Mouse (Mus musculus) CD8-positive naive resting alpha-beta T cell, adult 2 months (primary cell): ENCODE data around the gene Mrpl53.

Experiments
- DNase-seq, 2 experiments: peaks; one replicate each; pipeline ENCODE4 v3.0.0; 2022; ENCODE audit warnings: low read depth in 2 of 2, low spot score in 2 of 2

The Mrpl53 gene

DNA sequence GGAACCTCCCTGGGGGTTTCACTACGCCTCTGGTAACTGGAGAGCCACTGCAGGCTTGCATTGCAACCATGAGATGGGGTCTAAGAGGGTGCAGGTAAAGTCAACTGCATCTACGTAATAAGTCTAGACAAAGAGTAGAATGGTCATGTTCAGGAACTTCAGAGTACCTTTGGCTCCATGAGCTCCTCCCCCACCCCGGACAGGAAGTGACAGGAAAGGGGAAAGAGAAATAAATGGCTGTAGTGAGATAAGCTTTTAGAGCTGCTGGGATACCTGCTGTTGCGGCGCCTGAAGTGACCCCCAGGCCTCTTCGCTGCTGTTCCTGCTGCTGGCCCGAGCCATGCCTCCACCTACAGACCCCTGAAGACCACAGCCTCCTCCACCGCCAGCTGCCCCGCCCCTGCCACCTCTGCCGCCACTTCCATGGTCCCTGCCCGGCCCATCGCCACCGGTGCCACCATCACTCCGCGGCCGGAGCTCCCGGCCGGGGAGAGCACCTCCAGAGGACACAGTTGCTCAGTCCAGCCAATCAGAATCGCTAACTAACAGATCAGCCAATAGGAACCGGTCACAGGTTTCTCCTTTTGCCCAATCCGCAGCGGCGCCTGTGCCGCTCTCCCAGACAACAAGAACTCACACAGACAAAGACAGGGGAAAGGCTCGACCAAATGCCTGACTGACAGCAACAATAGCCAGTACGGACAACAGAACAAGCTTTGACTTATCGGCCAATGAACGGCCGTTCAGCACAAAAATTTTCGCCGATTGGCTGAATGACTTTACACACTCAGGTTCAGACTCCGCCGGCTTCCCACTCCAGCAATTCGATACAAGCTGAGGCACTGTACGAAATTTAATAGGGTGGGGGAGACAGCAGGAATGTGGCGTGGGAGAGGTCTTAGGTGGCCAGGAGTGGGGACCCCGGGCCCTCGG lies 12.4 kb downstream of the Mrpl53 start, which contains the start of gene Wbp1:
TSS of gene Wbp1 (minus strand) at position 630 of the 933 bp plus-strand sequence.
- DNase-seq: peak; percentile 87 to 89

DNA sequence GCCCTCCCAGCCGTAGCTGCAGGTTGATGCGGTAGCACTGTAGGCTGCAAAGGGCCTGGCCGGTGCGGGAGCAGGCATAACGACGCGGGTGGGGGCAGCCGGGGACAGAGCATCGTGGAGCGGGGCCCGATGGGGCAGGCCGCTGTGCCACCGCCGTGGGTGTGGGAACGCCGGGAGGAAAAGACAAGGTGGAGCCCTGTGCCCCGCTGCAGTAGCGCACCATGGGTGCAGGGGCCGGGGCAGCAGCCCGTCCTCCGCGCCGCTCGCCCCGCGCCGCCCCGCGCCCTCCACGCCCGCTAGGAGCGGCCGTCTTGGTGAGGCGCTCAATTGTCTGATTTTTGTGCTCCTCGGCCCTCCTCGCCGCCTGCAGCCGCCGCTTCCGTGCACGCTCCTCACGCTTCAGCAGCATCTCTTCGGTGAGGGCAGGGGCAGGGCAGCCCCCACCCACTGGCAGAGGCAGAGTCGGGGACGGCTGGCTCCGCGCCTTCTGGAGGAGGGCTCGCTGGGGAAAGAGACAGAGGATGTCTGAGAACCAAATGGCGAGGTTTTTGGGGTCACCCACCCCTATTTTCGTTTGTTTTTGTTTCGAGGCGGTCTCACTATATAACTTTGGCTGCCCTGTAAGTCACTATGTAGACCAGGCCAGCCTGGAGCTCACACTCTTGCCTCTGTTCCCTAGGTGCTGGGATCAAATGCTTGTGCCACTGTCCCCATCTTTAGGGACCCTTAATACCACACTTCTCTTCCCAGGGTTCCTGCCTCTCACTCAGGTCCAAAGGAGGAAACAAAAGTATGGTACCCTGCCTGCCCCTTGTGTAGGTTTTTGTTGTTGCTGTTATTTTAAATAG lies 13.2 kb downstream of the Mrpl53 start:
- DNase-seq: no peak

DNA sequence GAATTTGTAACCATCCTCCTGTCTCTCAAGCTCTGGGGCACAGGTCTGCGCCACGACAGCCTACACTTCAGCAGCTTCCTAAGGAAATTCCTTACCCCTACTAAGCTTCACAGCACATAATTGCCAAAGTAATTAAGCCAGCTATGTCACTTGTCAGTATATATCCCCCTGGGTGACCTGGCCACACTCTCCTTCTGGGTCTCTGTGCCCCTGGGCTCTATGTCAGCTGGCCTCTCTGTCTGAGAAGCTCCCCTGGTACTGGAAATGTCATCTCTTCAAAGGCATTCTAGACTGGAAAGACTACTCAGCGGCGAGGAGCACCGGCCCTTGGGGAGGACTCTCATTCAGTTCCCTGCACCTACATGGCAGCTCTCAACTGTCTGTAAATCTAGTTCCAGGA lies 14.1 kb downstream of the Mrpl53 start:
- no peak for DNase-seq

GRCm38 (mm10) chr6:83124851-83125312 lies 16.0 kb downstream of the Mrpl53 start:
- DNase-seq: peak; percentile 90 to 92

DNA sequence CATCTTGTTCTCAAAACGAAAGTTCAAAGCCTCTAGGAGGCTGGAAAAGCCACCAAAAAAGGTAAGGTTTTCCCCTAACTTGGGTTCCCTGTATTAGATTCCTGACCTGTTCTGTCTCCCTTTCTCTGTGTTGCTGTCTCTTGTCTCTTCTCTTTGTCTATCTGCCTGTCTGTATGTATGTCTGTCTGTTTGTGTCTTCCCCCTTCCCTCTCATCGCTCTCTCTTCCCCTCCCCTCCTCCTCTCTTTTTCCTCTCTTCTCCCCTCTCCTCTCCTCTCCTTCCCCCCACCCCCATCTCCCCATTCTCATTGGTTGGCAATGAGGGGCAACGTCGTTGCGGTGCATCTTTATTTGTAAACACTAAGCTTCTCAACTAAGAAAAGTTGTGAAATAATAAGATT lies 16.5 kb downstream of the Mrpl53 start, which contains the start of gene Ino80b:
TSS of gene Ino80b (minus strand) at position 101 of the 400 bp plus-strand sequence.
- DNase-seq: no peak

DNA sequence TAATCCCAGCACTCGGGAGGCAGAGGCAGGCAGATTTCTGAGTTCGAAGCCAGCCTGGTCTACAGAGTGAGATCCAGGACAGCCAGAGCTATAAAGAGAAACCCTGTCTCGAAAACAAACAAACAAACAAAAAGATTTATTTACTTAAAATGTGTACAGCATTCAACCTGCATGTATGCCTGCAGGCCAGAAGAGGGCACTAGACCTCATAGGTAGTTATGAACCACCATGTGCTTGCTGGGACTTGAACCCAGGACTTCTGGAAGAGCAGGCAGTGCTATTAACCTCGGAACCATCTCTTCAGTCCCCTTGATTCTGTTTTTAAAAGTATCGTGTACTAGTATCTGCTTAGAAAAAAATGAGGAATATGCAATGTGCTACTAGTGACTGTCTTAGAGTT lies 18.6 kb downstream of the Mrpl53 start:
- DNase-seq: no peak

DNA sequence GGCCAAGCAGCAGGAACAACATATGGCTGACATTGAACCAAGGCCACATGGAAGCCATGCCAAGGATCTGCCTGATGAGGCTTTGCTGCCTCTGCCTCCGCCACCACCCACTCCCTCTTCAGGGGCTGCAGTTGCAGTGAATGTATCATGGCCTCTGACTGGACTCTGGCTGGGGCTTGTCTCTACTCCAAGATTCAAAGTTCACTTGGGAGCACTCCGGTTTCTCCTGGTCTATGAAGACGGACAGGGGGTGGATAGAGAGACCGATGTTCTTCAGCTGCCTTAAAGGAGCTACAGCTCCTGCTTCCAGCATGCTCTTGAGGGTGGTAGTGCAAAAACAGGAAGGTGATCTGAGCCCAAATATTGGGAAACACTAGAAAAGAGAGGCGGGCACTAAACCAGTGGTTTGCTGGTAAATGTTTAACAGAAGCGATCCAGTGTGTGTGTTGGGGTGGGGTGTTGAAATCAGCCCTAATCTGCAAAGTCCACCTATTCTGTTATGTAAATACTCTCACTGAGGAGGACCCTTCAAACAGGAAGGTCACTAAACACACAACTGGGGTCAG lies 22.7 kb downstream of the Mrpl53 start:
- no peak for DNase-seq

GRCm38 (mm10) chr6:83132176-83132919 lies 23.5 kb downstream of the Mrpl53 start:
- DNase-seq: no peak

- no peak for DNase-seq
Observed at GRCm38 (mm10) chr6:83134226-83134625, 25.4 kb downstream of the Mrpl53 start.

DNA sequence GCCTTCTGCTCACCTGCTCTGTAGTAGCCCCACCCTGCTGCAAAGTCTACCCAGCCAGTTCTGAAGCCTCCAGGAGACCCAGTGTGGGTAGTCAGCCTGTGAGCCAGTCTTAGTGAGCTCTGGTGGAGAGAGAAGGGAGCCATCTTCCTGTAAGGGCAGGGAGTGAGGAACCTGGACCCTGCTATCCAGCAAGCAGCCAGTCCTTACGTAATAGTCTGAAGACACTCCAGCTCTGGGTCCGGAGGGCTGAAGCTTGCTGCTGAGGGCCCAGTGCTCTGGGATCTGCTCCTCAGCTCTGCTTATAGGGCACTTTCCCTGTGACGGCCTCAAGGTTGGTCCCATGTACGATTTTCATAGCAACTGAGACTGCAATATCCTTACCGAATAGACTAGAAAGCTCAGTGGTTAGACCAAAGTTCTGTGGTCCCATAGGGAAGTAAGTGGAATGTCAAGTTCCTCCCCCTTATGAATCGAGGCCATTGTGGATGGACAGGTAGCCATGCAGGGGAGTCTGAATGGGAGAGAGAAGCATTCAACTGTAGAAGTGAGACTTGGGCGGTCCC lies 26.2 kb downstream of the Mrpl53 start, which contains the start of gene Rtkn:
TSS of gene Rtkn (plus strand) at position 513 of the 563 bp plus-strand sequence.
- no peak for DNase-seq

DNA sequence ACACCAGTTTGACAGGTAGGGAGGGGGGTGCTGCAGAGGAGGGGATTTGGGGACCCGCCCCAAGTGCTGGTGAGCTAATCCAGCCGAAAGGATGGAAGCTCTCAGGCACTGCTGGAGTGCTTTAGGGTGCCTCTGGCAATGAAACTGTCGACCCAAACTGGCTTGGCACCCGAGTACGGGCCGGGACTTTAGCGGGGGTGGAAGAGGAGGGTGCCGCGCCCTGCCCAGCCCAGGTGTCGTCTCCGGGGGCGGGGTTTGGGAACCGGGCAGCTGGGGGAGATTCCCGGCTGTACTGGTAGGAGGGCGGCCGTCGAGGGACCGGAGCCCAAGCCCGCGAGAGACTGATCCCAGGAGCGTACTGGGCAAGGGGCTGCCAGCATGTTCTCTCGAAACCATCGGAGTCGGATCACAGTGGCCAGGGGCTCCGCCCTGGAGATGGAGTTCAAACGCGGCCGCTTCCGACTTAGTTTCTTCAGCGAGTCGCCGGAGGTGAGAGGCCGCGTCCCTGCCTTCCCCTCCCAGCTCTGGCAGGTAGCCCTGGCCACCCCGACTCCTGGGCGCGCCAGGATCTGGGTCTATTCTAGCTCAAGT lies 26.8 kb downstream of the Mrpl53 start:
- no peak for DNase-seq

GRCm38 (mm10) chr6:83136291-83136880 lies 27.5 kb downstream of the Mrpl53 start:
- DNase-seq: no peak

DNA sequence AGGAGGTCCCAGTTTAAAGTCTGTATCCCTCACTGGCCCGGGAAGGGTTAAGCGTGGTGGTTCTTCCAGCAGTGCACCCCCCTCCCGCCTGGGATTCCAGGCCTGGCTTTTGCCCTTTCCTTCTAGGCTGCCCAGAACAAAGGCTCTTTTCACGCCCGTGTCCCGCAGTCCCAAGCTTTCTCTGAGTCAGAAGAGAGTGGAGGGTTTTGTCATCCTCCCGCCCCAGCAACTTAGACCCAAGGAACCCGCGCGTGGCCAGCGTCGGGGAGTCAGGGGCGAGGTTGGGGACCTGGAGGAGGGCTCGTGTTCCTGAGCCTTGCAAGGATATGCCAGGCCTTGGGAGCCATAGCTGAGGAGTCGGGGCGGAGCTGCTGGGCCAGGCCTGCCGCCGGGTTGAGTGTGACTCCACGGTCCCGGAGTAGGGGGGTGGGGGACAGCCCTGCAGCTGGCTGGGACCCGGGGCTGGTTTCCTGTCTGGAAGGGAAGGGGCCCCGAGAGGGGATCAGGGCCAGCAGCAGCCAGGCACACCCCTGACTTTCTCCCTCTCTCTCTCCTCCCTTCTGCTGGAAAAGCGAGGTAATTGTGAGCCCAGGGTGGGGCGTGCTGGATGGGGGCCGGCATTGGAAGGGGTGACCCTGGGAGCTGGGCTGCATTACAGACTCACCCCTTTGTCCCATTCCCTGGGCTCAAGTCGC lies 28.2 kb downstream of the Mrpl53 start:
- no peak for DNase-seq

GRCm38 (mm10) chr6:83137576-83137950 lies 28.7 kb downstream of the Mrpl53 start:
- no peak for DNase-seq

DNA sequence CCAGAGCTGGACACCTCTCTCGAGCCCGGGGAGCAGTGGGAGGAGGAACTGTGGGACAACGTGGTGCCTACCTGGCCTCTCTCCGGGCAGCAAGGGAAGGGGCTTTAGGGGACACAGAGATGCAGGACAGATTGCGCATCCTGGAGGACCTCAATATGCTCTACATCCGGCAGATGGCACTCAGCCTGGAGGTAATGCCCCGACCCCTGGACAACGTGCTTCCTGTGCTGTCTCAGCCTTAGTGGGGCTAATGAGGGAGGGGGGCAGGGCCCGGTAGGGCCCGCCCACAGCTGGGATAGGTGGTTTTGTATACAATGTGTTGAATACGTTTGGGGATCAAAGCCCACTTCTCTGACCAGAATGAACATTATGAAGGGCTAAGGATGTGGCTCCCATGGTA lies 29.2 kb downstream of the Mrpl53 start:
- no peak for DNase-seq

DNA sequence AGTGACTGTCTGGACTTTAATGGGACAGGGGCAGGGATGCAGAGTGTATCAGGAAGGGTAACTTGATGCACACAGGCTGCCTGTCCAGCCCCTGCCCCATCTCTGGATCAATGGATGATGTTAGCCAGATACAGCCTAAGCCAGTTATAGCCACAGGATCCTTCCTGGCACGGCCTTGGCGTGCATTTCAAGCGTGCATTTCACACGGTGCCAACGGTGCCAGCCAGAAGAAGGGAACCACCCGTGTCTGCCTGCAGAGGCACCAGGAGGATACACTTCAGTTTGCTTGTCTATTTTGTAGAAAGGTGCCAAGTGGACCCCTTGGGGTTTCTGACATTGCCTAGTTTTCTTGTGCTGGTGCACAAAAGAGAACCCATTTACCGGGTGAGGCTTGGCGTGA lies 31.2 kb downstream of the Mrpl53 start:
- no peak for DNase-seq

DNA sequence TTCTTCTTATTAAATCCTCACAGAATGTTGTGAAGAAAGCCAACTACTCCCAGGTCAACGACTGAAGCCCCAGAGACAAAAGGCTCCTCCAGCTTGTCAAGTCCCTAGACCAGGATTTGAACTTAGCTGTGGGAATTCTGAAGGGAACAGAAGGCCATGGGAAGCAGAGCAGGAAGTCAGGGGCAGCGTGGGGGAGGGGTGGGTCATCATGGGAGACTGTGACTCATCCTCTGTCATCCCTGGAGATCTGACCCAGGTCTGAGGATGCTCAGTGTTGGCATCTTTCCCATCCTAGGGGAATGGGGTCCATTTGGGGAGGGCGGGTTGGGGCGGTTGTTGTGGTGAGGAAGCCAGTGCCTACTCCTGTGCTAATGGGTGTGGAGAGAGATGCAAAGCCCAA lies 32.8 kb downstream of the Mrpl53 start:
- no peak for DNase-seq

DNA sequence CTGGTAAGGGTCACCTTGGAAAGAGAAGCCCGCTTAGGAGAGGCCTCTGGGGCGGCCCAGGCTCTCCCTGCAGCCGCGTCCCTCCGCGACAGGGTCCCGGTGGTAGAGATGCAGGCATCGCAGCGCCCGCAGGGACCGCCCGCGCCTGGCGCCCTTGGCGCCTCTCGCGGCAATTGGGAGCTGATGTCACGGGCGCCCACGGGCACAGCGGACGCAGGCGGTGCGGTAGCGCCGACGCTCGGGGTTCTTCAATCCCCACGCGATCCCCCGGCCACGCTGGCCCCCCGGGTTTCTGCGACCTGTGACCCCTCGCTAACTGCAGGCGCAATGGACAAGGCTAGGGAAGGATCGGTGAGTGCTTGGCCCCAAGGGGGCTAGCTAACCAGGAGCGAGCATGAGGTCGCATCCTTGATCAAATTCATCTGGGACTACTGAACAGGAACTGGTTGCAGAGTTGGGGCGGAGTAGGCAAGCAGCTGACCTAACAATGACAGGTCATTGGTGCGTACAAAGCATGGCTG lies 33.4 kb downstream of the Mrpl53 start:
- no peak for DNase-seq

GRCm38 (mm10) chr6:83142886-83143285 lies 34.0 kb downstream of the Mrpl53 start:
- DNase-seq: no peak
